ENCODE assay signal across 8 mouse cellular contexts in genomic region chr14:75753206-75753605, GRCm38 (mm10). TPM values are rescaled to one million over a fixed set of nuclear protein-coding genes. Genes with fewer than 3 reads are reported as not detected.
DNase-seq lines count a peak whose midpoint lies in the region; ATAC-seq and TF ChIP-seq lines count a peak whose summit lies in the region.

No protein-coding gene starts in this region.

- no peak for ATAC-seq in kidney, postnatal 0 days (replicated peaks; ENCODE audit: low FRiP score, low read depth)
- no peak for ATAC-seq in intestine, embryonic 15.5 days
- ATAC-seq in neural tube, embryonic 12.5 days (ENCODE audit: low FRiP score, low read depth): no peak

- no peak overlapping the region for H3K27ac ChIP-seq in kidney, postnatal 0 days
- no peak overlapping the region for H3K27ac ChIP-seq in embryonic facial prominence, embryonic 10.5 days (replicated peaks)
- H3K27ac ChIP-seq in intestine, embryonic 15.5 days: no peak overlapping the region
- H3K27ac ChIP-seq in neural tube, embryonic 12.5 days: no peak overlapping the region

- peak overlapping the region; percentile 84 for H3K9ac ChIP-seq in kidney, postnatal 0 days (ENCODE audit: low read depth, low read length)
- peak overlapping the region; percentile 96 for H3K9ac ChIP-seq in intestine, embryonic 15.5 days
- H3K9ac ChIP-seq in neural tube, embryonic 12.5 days: peak overlapping the region; percentile 41

- no peaks in the 10 kb centered on the region for H3K27me3 ChIP-seq in kidney, postnatal 0 days (ENCODE audit: insufficient read depth, low read length)
- H3K27me3 ChIP-seq in embryonic facial prominence, embryonic 10.5 days (replicated peaks; ENCODE audit: low read depth, poor library complexity, severe bottlenecking): peaks cover 13% of the 10 kb centered on the region
- no peaks in the 10 kb centered on the region for H3K27me3 ChIP-seq in intestine, embryonic 15.5 days (replicated peaks)
- no peaks in the 10 kb centered on the region for H3K27me3 ChIP-seq in neural tube, embryonic 12.5 days (replicated peaks)

- 26% methylated on average over 8 of the region's 8 CpGs for WGBS in kidney, postnatal 0 days
- 74% methylated on average over 8 of the region's 8 CpGs for WGBS in embryonic facial prominence, embryonic 10.5 days
- WGBS in intestine, embryonic 15.5 days: 41% methylated on average over 8 of the region's 8 CpGs
- WGBS in neural tube, embryonic 12.5 days: 66% methylated on average over 8 of the region's 8 CpGs

- TF ChIP-seq CTCF in kidney, postnatal 0 days (IDR thresholded peaks at IDR 0.05; ENCODE audit: low read depth): no peak

- peaks cover 18% of the 10 kb centered on the region for H3K4me1 ChIP-seq in kidney, postnatal 0 days (replicated peaks; ENCODE audit: insufficient read depth, low read length)
- H3K4me1 ChIP-seq in embryonic facial prominence, embryonic 10.5 days: peaks cover 22% of the 10 kb centered on the region
- H3K4me1 ChIP-seq in intestine, embryonic 15.5 days (replicated peaks): peaks cover 14% of the 10 kb centered on the region
- H3K4me1 ChIP-seq in neural tube, embryonic 12.5 days: peaks cover 25% of the 10 kb centered on the region

- DNase-seq in kidney, postnatal 0 days (ENCODE audit: low spot score): no peak
- no peak for DNase-seq in kidney, adult 18-20 months
- DNase-seq in embryonic facial prominence, embryonic 10.5 days (ENCODE audit: low spot score): no peak
- no peak for DNase-seq in layer of hippocampus, adult 18-20 months (ENCODE audit: low spot score in 2 of 2)
- DNase-seq in kidney, adult 8-10 months: no peak
- DNase-seq in adrenal gland, adult 8-10 months: no peak

- H3K4me3 ChIP-seq in kidney, postnatal 0 days (replicated peaks; ENCODE audit: low read depth, low read length): peak overlapping the region; percentile 96
- peak overlapping the region; percentile 99 for H3K4me3 ChIP-seq in embryonic facial prominence, embryonic 10.5 days
- H3K4me3 ChIP-seq in intestine, embryonic 15.5 days (replicated peaks): peak overlapping the region; percentile 89
- peak overlapping the region; percentile 95 for H3K4me3 ChIP-seq in neural tube, embryonic 12.5 days

- H3K4me2 ChIP-seq in kidney, postnatal 0 days (ENCODE audit: low read length): peak overlapping the region; percentile 90
- H3K4me2 ChIP-seq in intestine, embryonic 15.5 days (replicated peaks): peak overlapping the region; percentile 77
- H3K4me2 ChIP-seq in neural tube, embryonic 12.5 days (replicated peaks): peak overlapping the region; percentile 75

- H3K36me3 ChIP-seq in kidney, postnatal 0 days (ENCODE audit: insufficient read depth, low read length): no peaks in the 10 kb centered on the region
- H3K36me3 ChIP-seq in embryonic facial prominence, embryonic 10.5 days (replicated peaks): peaks cover 2% of the 10 kb centered on the region; the same call in 1 of the 2 replicates
- no peaks in the 10 kb centered on the region for H3K36me3 ChIP-seq in intestine, embryonic 15.5 days
- no peaks in the 10 kb centered on the region for H3K36me3 ChIP-seq in neural tube, embryonic 12.5 days

- no peaks in the 10 kb centered on the region for H3K9me3 ChIP-seq in kidney, postnatal 0 days (replicated peaks; ENCODE audit: low read length)
- no peaks in the 10 kb centered on the region for H3K9me3 ChIP-seq in embryonic facial prominence, embryonic 10.5 days
- no peaks in the 10 kb centered on the region for H3K9me3 ChIP-seq in intestine, embryonic 15.5 days
- no peaks in the 10 kb centered on the region for H3K9me3 ChIP-seq in neural tube, embryonic 12.5 days

RNA-seq across cellular contexts. Expression of gene Cog3, which starts 1.1 kb away (rescaled TPM):
- polyA plus RNA-seq in kidney, postnatal 0 days (2015; fragmentation: Nextera tagmentation; extraction: Ambion mirVana): 16.3 and 16.6 TPM in 2 replicates
- 19.5 and 20.6 TPM in 2 replicates for polyA plus RNA-seq in embryonic facial prominence, embryonic 10.5 days (2016; fragmentation: Nextera tagmentation; extraction: Ambion mirVana)
- polyA plus RNA-seq in intestine, embryonic 15.5 days (2015; fragmentation: Nextera tagmentation; extraction: Ambion mirVana): 17.5 and 18.0 TPM in 2 replicates
- polyA plus RNA-seq in neural tube, embryonic 12.5 days (2016; fragmentation: Nextera tagmentation; extraction: Ambion mirVana): 22.9 and 24.8 TPM in 2 replicates
- total RNA-seq in layer of hippocampus, adult 18-20 months (2021): 10 to 100 TPM; 23.5 to 24.8 TPM
- 10 to 100 TPM; 27.2 to 41.4 (median 37.6) TPM for total RNA-seq in adrenal gland, adult 8-10 months (2022)

RNA-seq across cellular contexts. Expression of gene Slc25a30, which starts 33.6 kb away (rescaled TPM):
- 22.7 and 24.3 TPM in 2 replicates for polyA plus RNA-seq in kidney, postnatal 0 days (2015; fragmentation: Nextera tagmentation; extraction: Ambion mirVana)
- 7.0 and 7.1 TPM in 2 replicates for polyA plus RNA-seq in embryonic facial prominence, embryonic 10.5 days (2016; fragmentation: Nextera tagmentation; extraction: Ambion mirVana)
- polyA plus RNA-seq in intestine, embryonic 15.5 days (2015; fragmentation: Nextera tagmentation; extraction: Ambion mirVana): 2.3 and 3.0 TPM in 2 replicates
- polyA plus RNA-seq in neural tube, embryonic 12.5 days (2016; fragmentation: Nextera tagmentation; extraction: Ambion mirVana): 7.7 and 8.6 TPM in 2 replicates
- 10 to 100 TPM; 12.8 to 14.3 TPM for total RNA-seq in layer of hippocampus, adult 18-20 months (2021)
- total RNA-seq in adrenal gland, adult 8-10 months (2022): 100 to 1,000 TPM in 2 of 4 experiments, 10 to 100 TPM in 2; 88.4 to 209 (median 152) TPM

Comparison
In these comparisons a context has a peak if more than half of its experiments do, and no peak if none do; other contexts are left out.
1. H3K9ac ChIP-seq: peak in every context shown above with its lines; median percentile 96 in intestine, embryonic 15.5 days; 84 in kidney, postnatal 0 days; 41 in neural tube, embryonic 12.5 days.